Mouse (Mus musculus) testis, adult 2 months (tissue): ENCODE results near the gene Kpna4. TPM values are rescaled to one million over a fixed set of nuclear protein-coding genes. Genes with fewer than 3 reads are reported as not detected.
"Not testable (repeated sequence)": the region's sequence is repeated elsewhere in the genome, so short reads cannot be mapped to it uniquely, and the experiment has no call there.

Experiments used
- H3K27ac ChIP-seq: fragments of 200-500 bp; 2 replicates; pipeline ENCODE4 v1.5.1; 2012; ENCODE audit warnings: low read depth, low read length; ENCODE audit not compliant: control insufficient read depth, insufficient read depth
- H3K27me3 ChIP-seq: fragments of 200-500 bp; 2 replicates; pipeline ENCODE4 v1.6.1; 2012; ENCODE audit warnings: mild to moderate bottlenecking, low read length, moderate library complexity; ENCODE audit not compliant: control insufficient read depth, insufficient read depth
- H3K36me3 ChIP-seq: fragments of 200-500 bp; 2 replicates; pipeline ENCODE4 v1.6.1; 2012; ENCODE audit warnings: mild to moderate bottlenecking, low read length; ENCODE audit not compliant: control insufficient read depth, insufficient read depth
- H3K4me1 ChIP-seq: fragments of 200-500 bp; 2 replicates; pipeline ENCODE4 v1.6.1; 2012; ENCODE audit warnings: low read length; ENCODE audit not compliant: control insufficient read depth, insufficient read depth
- H3K4me3 ChIP-seq: fragments of 200-500 bp; 2 replicates; pipeline ENCODE4 v1.5.1; 2012; ENCODE audit warnings: low read depth, mild to moderate bottlenecking, low read length, moderate library complexity, mixed read lengths; ENCODE audit not compliant: control insufficient read depth
- CTCF ChIP-seq: fragments of 200-500 bp; IDR thresholded peaks from 2 replicates; pipeline ENCODE4 v1.5.1; 2012; ENCODE audit warnings: low read depth, mild to moderate bottlenecking, inconsistent platforms, low read length, moderate library complexity; ENCODE audit not compliant: control insufficient read depth, insufficient read depth, insufficient replicate concordance
- POLR2A ChIP-seq: fragments of 200-500 bp; IDR thresholded peaks from 2 replicates; pipeline ENCODE4 v1.6.1; 2012; ENCODE audit warnings: low read depth, mild to moderate bottlenecking, inconsistent platforms, low read length, moderate library complexity; ENCODE audit not compliant: control insufficient read depth
- polyA plus RNA-seq: library from polyadenylated mRNA; depleted of rRNA; stranded (reverse); fragments of >200 nt; gene quantifications from 2 replicates; pipeline ENCODE4 v1.2.3, GENCODE M21; 2012; rRNA removed

The Kpna4 gene
- polyA plus RNA-seq, 1 experiment = 36.5 TPM

DNA sequence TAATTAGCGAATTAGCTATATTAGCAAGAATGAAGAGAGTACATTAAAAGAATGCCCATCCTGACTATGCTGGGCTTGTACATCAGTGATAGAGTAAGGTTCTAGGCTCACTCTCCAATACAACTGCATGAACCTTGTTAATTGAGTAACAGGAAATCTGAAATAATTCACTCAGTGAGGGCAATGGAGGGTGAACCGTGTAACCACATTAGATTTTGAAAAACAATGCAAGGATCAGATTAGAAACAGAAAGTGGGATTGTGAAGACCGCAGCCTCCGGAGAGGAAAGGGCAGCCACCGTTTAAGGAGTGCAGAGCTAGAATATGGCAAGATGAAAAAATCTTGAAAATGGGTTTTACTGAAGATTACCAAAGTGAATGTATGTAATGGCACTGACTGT is 85.6 kb downstream of the Kpna4 start:
- Histone ChIP-seq H3K27me3 (no peaks in the 10 kb centered on the region), H3K36me3 (no peaks in the 10 kb centered on the region), H3K27ac (no peak overlapping the region), H3K4me3 (peak overlapping the region; percentile 43), H3K4me1 (peaks cover 6% of the 10 kb centered on the region)
- TF ChIP-seq CTCF (no peak), POLR2A (no peak)

DNA sequence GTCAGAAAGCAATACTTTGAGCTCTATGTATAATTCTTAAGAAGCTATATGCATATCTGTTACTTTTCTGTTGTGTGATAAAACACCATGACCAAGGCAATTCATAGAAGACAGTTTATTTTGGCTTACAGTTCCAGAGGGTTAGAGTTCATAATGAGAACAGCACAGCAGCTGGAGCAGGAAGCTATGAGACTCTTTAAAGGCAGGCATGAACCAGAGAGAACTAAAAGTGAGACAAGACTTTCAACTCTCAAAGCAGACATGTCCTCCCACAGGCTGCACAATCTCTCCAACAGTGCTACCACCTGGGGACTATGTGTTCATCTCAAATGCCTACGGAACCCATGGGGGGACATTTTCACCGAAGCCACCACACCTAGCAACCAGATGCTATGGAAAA is 86.8 kb downstream of the Kpna4 start:
- H3K27ac ChIP-seq = peak overlapping the region; percentile 49; the same call in 1 of the 2 replicates
- no peaks in the 10 kb centered on the region for H3K4me1 ChIP-seq
- no peak for TF ChIP-seq POLR2A
- TF ChIP-seq CTCF = no peak
- H3K36me3 ChIP-seq = no peaks in the 10 kb centered on the region
- H3K27me3 ChIP-seq = no peaks in the 10 kb centered on the region
- H3K4me3 ChIP-seq = peak overlapping the region; percentile 20; the same call in 1 of the 2 replicates

DNA sequence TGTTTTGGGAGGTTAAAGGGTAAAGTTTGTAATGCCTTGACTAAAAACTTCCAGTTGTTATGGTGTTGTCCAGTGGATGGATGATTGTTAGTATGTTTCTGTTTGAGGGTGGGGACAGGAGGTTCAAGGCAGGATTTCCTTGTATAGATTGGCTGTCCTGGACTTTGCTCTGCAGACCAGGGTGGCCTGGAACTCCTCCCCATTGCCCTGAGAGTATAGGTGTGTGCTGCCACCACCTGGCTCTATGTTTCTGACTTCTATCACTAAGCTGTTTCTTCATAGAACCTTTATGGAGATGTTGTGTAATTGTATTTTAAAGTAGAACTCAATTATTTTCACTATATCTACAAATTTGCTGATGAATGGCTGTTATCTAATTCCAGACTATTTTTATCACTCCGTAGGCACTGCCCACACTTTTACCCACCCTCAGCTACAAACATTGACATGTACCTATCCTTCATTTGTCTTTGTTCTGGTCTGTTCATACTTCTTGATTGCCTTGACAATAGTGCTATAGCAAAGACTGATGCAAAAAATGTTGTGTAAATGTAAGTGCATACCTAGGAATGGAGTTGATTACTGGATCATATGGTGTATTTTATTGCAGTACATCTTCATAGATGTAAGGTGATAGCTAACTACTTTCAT is 100.7 kb downstream of the Kpna4 start:
- Histone ChIP-seq H3K4me1 (no peaks in the 10 kb centered on the region), H3K27me3 (no peaks in the 10 kb centered on the region), H3K4me3 (no peak overlapping the region), H3K27ac (no peak overlapping the region), H3K36me3 (peaks cover 1% of the 10 kb centered on the region; the same call in 1 of the 2 replicates)
- TF ChIP-seq CTCF (no peak), POLR2A (no peak)

DNA sequence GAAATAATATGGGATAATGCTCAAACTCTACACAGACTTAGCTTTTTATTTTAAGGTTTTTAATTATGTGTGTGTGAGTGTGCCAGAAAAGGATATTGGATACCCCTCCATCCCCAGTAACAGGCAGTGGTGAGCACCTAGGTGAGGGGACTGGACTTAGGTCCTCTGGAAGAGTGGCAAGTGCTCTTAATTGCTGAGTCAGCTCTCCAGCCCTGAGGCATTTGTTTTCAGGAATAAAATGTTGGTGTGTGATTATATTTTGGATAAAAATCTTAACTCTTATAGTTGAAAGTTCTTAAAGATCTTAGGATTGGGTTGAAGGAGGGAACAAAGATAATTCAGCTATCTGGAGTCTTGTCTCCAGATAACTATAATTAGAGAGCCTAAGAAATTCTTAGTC is 106.1 kb downstream of the Kpna4 start:
- Histone ChIP-seq H3K36me3 (no peaks in the 10 kb centered on the region; the same call in 1 of the 2 replicates), H3K27ac (no peak overlapping the region)
- TF ChIP-seq POLR2A = no peak
- TF ChIP-seq CTCF = no peak

DNA sequence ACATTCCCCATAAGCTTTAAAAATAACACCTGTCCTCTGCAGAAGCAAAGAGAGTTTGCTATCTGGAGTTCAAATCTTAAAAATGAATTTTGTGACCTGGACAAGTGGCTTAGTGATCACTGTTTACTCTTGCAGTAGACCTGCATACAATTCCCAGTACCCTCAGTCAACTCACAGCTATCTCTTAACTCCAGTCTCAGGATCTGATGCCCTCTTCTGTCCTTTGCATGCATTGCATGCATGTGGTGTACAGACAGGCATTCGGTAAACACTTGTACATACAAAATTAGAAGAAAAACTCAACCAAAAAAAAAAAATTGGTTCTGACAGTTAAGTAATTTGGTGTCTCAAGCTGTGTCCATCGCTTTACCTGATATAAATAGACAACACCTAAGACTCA is 106.6 kb downstream of the Kpna4 start:
- no peak overlapping the region for H3K27ac ChIP-seq
- no peak overlapping the region for H3K4me3 ChIP-seq
- no peaks in the 10 kb centered on the region; the same call in 1 of the 2 replicates for H3K36me3 ChIP-seq
- H3K27me3 ChIP-seq = no peaks in the 10 kb centered on the region
- H3K4me1 ChIP-seq = no peaks in the 10 kb centered on the region
- TF ChIP-seq CTCF (no peak), POLR2A (no peak)

More for the DNA sequence above, 106.1 kb downstream of the Kpna4 start:
- Histone ChIP-seq H3K27me3 (no peaks in the 10 kb centered on the region), H3K4me1 (no peaks in the 10 kb centered on the region), H3K4me3 (no peak overlapping the region)

DNA sequence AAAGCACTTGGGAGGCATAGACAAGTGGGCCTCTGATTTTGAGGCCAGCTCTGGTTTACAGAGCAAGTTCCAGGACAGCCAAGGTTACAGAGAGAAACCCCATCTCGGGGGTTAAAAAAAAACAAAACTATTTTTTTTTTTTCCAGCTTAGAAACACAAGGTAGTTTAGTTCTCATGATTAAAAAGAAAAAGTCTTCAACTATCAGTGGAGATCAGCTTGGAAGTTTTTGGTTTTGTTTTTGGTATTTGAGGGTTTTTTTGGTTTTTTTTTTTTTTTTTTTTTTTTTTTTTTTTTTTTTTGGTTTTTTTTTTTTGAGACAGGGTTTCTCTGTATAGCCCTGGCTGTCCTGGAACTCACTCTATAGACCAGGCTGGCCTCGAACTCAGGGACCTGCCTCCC is 108.3 kb downstream of the Kpna4 start:
- H3K4me3 ChIP-seq, H3K27me3 ChIP-seq, H3K4me1 ChIP-seq, H3K36me3 ChIP-seq, H3K27ac ChIP-seq: not testable (repeated sequence)

DNA sequence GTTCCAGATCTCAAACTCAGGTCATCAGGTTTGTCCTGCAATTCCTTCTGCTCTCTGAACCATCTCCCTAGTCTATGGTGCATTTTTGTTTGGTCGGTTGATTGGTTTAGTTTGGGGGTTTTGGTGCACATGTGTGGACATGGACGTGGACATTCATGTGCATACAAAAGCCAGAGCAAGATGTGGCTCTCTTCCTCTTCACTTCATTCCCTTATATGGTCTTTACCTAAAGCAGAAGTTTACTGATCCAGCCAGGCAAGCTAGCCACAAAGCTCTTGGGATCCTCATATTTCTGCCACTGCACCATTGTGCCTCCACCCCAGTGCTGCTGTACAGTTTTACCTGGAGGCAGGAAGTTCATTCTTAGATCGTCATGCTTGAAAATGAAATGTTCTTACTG is 109.7 kb downstream of the Kpna4 start:
- no peak overlapping the region for H3K27ac ChIP-seq
- no peaks in the 10 kb centered on the region; the same call in 1 of the 2 replicates for H3K36me3 ChIP-seq
- TF ChIP-seq CTCF = no peak
- TF ChIP-seq POLR2A = no peak
- H3K4me3 ChIP-seq = no peak overlapping the region
- H3K27me3 ChIP-seq = no peaks in the 10 kb centered on the region
- H3K4me1 ChIP-seq = no peaks in the 10 kb centered on the region

Other genes with a start within 250 kb of the Kpna4 start
- 25.3 and 30.9 TPM in 2 replicates for gene Ift80, start 122.5 kb downstream of the Kpna4 start, polyA plus RNA-seq
- 22.2 and 25.3 TPM in 2 replicates for gene Smc4, start 122.4 kb downstream of the Kpna4 start, polyA plus RNA-seq
- gene Trim59, start 82.4 kb downstream of the Kpna4 start, polyA plus RNA-seq = 7.3 and 9.8 TPM in 2 replicates
- gene Arl14, start 95.3 kb upstream of the Kpna4 start, polyA plus RNA-seq = not detected in 2 replicates
- gene Ppm1l, start 189.7 kb upstream of the Kpna4 start, polyA plus RNA-seq = 2.2 and 2.4 TPM in 2 replicates